Mouse (Mus musculus) lung, postnatal 14 days (tissue): ENCODE results near the gene Nhsl1.
"Not testable (repeated sequence)": the region's sequence is repeated elsewhere in the genome, so short reads cannot be mapped to it uniquely, and the experiment has no call there.

Experiments
- DNase-seq: peaks from one replicate; pipeline ENCODE4 v3.0.0; 2021

Nhsl1 gene

DNA sequence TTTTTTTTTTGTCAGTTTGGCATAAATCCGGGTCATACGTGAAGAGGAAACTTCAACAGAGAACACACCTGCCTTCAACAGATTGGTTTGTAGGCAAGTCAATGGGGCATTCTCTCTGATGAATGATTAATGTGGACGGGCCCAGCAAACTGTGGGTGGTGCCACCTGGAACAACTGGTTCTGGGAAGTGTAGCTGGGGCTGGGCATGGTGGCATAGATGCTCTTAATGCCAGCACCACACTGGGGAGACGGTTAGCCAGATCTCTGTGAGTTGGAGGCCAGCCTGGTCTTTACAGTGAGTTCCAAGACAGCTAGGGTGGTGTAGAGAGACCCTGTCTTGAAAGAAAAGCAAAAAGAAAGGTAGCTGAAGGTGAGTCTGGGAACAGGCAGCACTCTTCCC, 228.6 kb downstream of the Nhsl1 start:
- no peak for DNase-seq

DNA sequence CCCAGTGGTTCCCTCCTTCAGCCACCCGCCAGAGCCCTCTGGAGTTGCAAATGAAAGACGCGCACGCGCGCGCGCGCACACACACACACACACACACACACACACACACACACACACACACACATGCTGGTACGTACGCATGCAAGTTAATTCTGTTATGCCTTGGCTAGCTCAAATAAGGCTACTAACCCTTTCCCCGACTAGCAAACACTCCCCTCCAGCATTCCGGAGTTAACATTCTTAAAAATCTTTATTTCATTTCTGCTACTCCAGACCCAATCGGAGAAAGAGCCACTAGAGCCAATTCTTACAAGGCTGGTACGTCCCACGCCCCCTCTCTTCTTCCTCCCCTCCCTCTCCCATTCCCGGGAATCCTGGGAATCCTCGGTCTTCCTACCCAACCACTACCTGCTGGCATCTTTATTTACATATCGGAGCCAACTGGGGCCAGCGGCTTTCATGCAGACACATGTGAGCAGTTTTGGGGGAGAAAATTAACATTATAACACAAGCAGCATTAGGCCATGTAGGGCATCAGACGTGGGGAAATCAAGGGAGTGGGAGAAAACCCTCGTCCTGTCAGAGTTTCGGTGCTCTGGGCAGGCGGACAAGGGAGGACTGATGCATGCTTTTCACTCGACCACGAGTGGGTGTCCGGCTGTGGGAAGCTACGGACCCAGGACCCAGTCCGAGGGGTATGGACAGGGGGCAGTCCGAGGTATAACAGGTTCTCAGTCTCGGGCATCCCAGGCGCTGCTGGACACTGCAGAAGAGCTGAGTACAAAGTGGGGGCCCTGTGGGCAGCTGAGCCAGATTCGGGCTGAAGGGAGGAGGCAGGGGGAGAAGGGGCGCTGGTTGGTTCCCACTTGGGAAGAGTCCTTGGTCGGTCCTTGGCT, 230.8 kb downstream of the Nhsl1 start:
- DNase-seq, result peak; percentile 10

DNA sequence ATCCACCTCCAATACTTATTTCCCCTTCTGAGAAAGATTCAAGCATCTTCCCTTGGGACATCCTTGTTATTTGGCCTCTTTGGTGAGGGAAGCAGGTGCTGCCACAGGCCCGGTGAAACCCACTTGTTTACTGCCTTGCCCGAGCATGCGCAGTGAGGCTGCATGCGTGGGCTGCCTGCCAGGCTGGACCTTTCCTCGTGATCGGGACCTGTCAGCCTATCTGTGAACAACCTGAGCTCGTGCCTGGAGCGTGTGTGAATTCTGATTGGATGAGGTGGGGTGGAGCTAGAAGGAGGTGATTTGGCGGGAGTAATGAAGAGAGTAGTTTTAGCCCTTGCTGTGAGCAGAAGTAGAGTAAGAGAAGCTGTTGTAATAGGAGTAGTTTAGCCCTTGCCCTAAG, 240.3 kb downstream of the Nhsl1 start:
- DNase-seq, result not testable (repeated sequence)

DNA sequence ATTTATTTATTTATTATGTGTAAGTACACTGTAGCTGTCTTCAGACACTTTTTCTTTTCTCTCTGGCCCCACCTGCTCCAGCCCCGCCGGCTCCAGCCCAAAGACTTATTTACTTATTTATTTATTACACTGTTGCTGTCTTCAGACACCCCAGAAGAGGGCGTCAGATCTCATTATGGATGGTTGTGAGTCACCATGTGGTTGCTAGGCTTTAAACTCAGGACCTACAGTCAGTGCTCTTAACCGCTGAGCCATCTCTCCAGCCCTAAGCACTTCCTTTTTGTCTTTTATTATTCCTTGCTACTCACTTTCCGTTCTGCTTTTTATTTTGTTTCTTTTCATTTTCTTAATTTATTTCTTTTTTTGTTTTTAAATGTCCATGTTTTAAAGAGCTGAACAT, 242.7 kb downstream of the Nhsl1 start:
- DNase-seq, result no peak

DNA sequence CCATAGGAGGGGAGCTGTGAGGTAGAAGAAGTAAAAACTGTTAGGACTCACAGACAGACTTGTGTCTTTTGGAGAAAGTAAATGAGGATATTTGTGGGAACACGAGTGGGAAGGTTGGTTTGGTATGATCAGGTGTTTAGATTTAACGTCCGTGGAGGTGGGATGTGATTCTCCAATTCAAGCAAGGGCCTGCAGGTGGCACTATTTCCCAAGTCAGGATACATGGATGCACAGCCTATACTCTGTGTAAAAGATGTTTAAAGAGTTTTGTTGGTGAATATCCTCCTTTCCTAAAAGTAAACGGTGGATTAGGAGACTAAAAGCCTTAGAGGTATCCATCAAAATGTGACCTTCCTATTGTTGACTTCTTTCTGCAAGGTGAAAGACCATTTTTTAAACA, 244.2 kb downstream of the Nhsl1 start:
- DNase-seq, result peak; percentile 67

DNA sequence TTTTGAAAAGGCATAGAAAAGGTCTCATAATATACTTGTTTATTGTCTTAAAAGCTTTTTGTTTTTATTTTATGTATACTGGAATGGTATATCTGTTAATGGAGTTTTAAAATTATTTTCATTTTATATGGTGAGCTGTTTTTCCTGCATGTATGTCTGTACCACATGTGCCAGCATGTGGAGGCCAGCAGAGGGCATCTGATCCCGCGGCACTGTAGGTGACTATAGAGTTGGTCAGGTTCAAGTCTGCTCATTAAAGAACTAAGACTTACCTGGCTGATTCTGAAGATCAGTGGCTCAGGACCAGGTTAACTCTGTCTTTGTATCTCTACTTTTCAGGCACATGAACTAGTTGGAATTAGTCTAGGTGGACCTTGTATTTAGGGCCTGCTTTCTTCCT, 253.8 kb downstream of the Nhsl1 start:
- DNase-seq, result no peak
